Mouse (Mus musculus) myocyte (in vitro differentiated cells): ENCODE data around the gene Serpina16. TPM values are rescaled to one million over a fixed set of nuclear protein-coding genes. Genes with fewer than 3 reads are reported as not detected.

Experiments
- H3K27me3 ChIP-seq: one replicate; pipeline ENCODE4 v1.6.1; 2011; ENCODE audit not compliant: control insufficient read depth, insufficient read depth, insufficient read length
- H3K36me3 ChIP-seq: one replicate; pipeline ENCODE4 v1.6.1; 2011; ENCODE audit not compliant: control insufficient read depth, insufficient read depth
- H3K4me2 ChIP-seq: one replicate; pipeline ENCODE4 v1.6.1; 2011; ENCODE audit warnings: low read depth, control low read depth
- H3K4me3 ChIP-seq: one replicate; pipeline ENCODE4 v1.5.1; 2011; ENCODE audit warnings: mild to moderate bottlenecking, control low read depth, moderate library complexity
- H3K79me2 ChIP-seq: one replicate; pipeline ENCODE4 v1.6.1; 2011; ENCODE audit not compliant: control insufficient read depth, insufficient read depth
- H3ac ChIP-seq: one replicate; pipeline ENCODE4 v1.6.1; 2011; ENCODE audit not compliant: control insufficient read depth, insufficient read length
- CEBPB ChIP-seq: IDR thresholded peaks from 2 replicates; pipeline ENCODE4 v1.6.1; 2011; ENCODE audit warnings: mild to moderate bottlenecking, moderate library complexity; ENCODE audit not compliant: poor library complexity, insufficient read depth, severe bottlenecking
- E2F4 ChIP-seq: IDR thresholded peaks from one replicate; pipeline ENCODE4 v1.6.1; 2011; ENCODE audit warnings: mild to moderate bottlenecking, control low read depth, moderate library complexity; ENCODE audit not compliant: insufficient read depth
- MAX ChIP-seq: IDR thresholded peaks from one replicate; pipeline ENCODE4 v1.6.1; 2011; ENCODE audit warnings: low read depth, mild to moderate bottlenecking, control low read depth
- MYOD1 ChIP-seq, 3 experiments: IDR thresholded peaks; one replicate each; pipeline ENCODE4 v1.6.1; 2011; ENCODE audit warnings: control low read depth in 2 of 3, low read depth in 2 of 3, mild to moderate bottlenecking in 2 of 3, moderate library complexity in 1 of 3; ENCODE audit not compliant: insufficient read length in 2 of 3, control insufficient read depth in 1 of 3
- MYOG ChIP-seq, 3 experiments: IDR thresholded peaks; one replicate each; pipeline ENCODE4 v1.6.1; 2011; ENCODE audit warnings: control low read depth in 2 of 3, low read depth in 2 of 3, mild to moderate bottlenecking in 2 of 3; ENCODE audit not compliant: insufficient read length in 2 of 3, control insufficient read depth in 1 of 3, insufficient read depth in 1 of 3
- POLR2A ChIP-seq: IDR thresholded peaks from one replicate; pipeline ENCODE4 v1.6.1; 2011; ENCODE audit warnings: low read depth, mild to moderate bottlenecking, control low read depth, moderate library complexity; ENCODE audit not compliant: insufficient read length
- POLR2AphosphoS2 ChIP-seq: IDR thresholded peaks from one replicate; pipeline ENCODE4 v1.6.1; 2011; ENCODE audit warnings: low read depth, control low read depth; ENCODE audit not compliant: insufficient read length
- REST ChIP-seq: IDR thresholded peaks from one replicate; pipeline ENCODE4 v1.6.1; 2011; ENCODE audit warnings: mild to moderate bottlenecking, control low read depth, moderate library complexity; ENCODE audit not compliant: insufficient read depth, insufficient read length
- SRF ChIP-seq: IDR thresholded peaks from one replicate; pipeline ENCODE4 v1.6.1; 2011; ENCODE audit warnings: low read depth; ENCODE audit not compliant: control insufficient read depth, insufficient read length
- TCF12 ChIP-seq: IDR thresholded peaks from one replicate; pipeline ENCODE4 v1.6.1; 2011; ENCODE audit warnings: mild to moderate bottlenecking, control low read depth; ENCODE audit not compliant: poor library complexity, insufficient read depth, severe bottlenecking
- TCF3 ChIP-seq: IDR thresholded peaks from one replicate; pipeline ENCODE4 v1.6.1; 2011; ENCODE audit warnings: low read depth, control low read depth; ENCODE audit not compliant: insufficient read length
- USF1 ChIP-seq: IDR thresholded peaks from one replicate; pipeline ENCODE4 v1.6.1; 2011; ENCODE audit warnings: low read depth, mild to moderate bottlenecking, control low read depth, moderate library complexity
- polyA plus RNA-seq: library from polyadenylated mRNA; unstranded; fragments of >200 nt; fragmentation: generic; extraction: Trizol; gene quantifications from one replicate; pipeline ENCODE4 v1.2.1, GENCODE M21; 2012; ENCODE audit warnings: missing spikeins

Gene Serpina16
- polyA plus RNA-seq, 1 experiment, result not detected

- H3K4me3 ChIP-seq, result no peak overlapping the region
- no peaks in the 10 kb centered on the region for H3K36me3 ChIP-seq
- TF ChIP-seq POLR2AphosphoS2 (no peak), MYOD1 (IDR thresholded peaks at IDR 0.05; ENCODE audit: control insufficient read depth in 1 of 3, insufficient read length in 2 of 3, low read depth in 2 of 3) (no peak), MYOG (IDR thresholded peaks at IDR 0.05; ENCODE audit: control insufficient read depth in 1 of 3, insufficient read depth in 1 of 3, insufficient read length in 2 of 3, low read depth in 2 of 3) (no peak), USF1 (no peak), CEBPB (no peak), POLR2A (no peak), TCF3 (no peak), TCF12 (no peak), E2F4 (no peak), MAX (no peak), SRF (no peak), REST (no peak)
- H3K4me2 ChIP-seq, result no peak overlapping the region
- no peak overlapping the region for H3ac ChIP-seq
- H3K79me2 ChIP-seq, result no peaks in the 10 kb centered on the region
- no peaks in the 10 kb centered on the region for H3K27me3 ChIP-seq
These were observed 22.1 kb downstream of the Serpina16 start for GRCm38 (mm10) chr12:103653836-103654235.

- Histone ChIP-seq H3K27me3 (no peaks in the 10 kb centered on the region), H3K4me2 (no peak overlapping the region), H3K4me3 (no peak overlapping the region), H3ac (no peak overlapping the region), H3K36me3 (no peaks in the 10 kb centered on the region), H3K79me2 (no peaks in the 10 kb centered on the region)
- no peak for TF ChIP-seq E2F4
- TF ChIP-seq TCF3, result no peak
- TF ChIP-seq POLR2A, result no peak
- no peak for TF ChIP-seq USF1
- TF ChIP-seq POLR2AphosphoS2, result no peak
- TF ChIP-seq MYOD1 (IDR thresholded peaks at IDR 0.05; ENCODE audit: control insufficient read depth in 1 of 3, insufficient read length in 2 of 3, low read depth in 2 of 3), result no peak
- no peak for TF ChIP-seq REST
- no peak for TF ChIP-seq SRF
- TF ChIP-seq TCF12, result no peak
- TF ChIP-seq MYOG (IDR thresholded peaks at IDR 0.05; ENCODE audit: control insufficient read depth in 1 of 3, insufficient read depth in 1 of 3, insufficient read length in 2 of 3, low read depth in 2 of 3), result no peak
- no peak for TF ChIP-seq CEBPB
- TF ChIP-seq MAX, result no peak
These were observed 29.6 kb downstream of the Serpina16 start for GRCm38 (mm10) chr12:103646314-103646713.

GRCm38 (mm10) chr12:103644601-103645000 lies 31.3 kb downstream of the Serpina16 start:
- H3K4me3 ChIP-seq, result no peak overlapping the region
- H3ac ChIP-seq, result no peak overlapping the region
- TF ChIP-seq TCF12, result no peak
- no peak for TF ChIP-seq MYOD1 (IDR thresholded peaks at IDR 0.05; ENCODE audit: control insufficient read depth in 1 of 3, insufficient read length in 2 of 3, low read depth in 2 of 3)
- no peak for TF ChIP-seq POLR2AphosphoS2
- TF ChIP-seq CEBPB, result no peak
- TF ChIP-seq POLR2A, result no peak
- TF ChIP-seq MAX, result no peak
- no peak for TF ChIP-seq TCF3
- no peak for TF ChIP-seq REST
- no peak for TF ChIP-seq E2F4
- TF ChIP-seq USF1, result no peak
- H3K36me3 ChIP-seq, result no peaks in the 10 kb centered on the region
- no peaks in the 10 kb centered on the region for H3K79me2 ChIP-seq
- no peaks in the 10 kb centered on the region for H3K27me3 ChIP-seq
- peak overlapping the region; percentile 42 for H3K4me2 ChIP-seq

- Histone ChIP-seq H3K4me3 (no peak overlapping the region), H3K27me3 (no peaks in the 10 kb centered on the region), H3K36me3 (no peaks in the 10 kb centered on the region), H3K79me2 (no peaks in the 10 kb centered on the region), H3K4me2 (no peak overlapping the region), H3ac (no peak overlapping the region)
- TF ChIP-seq SRF (no peak), MYOG (IDR thresholded peaks at IDR 0.05; ENCODE audit: control insufficient read depth in 1 of 3, insufficient read depth in 1 of 3, insufficient read length in 2 of 3, low read depth in 2 of 3) (no peak), POLR2AphosphoS2 (no peak)
These were observed 32.1 kb downstream of the Serpina16 start for GRCm38 (mm10) chr12:103643818-103644217.

GRCm38 (mm10) chr12:103643336-103643735 lies 32.6 kb downstream of the Serpina16 start:
- no peaks in the 10 kb centered on the region for H3K27me3 ChIP-seq
- H3K4me2 ChIP-seq, result no peak overlapping the region
- no peaks in the 10 kb centered on the region for H3K36me3 ChIP-seq
- H3K4me3 ChIP-seq, result no peak overlapping the region
- H3ac ChIP-seq, result no peak overlapping the region
- no peak for TF ChIP-seq MYOD1 (IDR thresholded peaks at IDR 0.05; ENCODE audit: control insufficient read depth in 1 of 3, insufficient read length in 2 of 3, low read depth in 2 of 3)
- TF ChIP-seq E2F4, result no peak
- TF ChIP-seq TCF12, result no peak
- no peak for TF ChIP-seq USF1
- TF ChIP-seq MAX, result no peak
- no peak for TF ChIP-seq TCF3
- H3K79me2 ChIP-seq, result no peaks in the 10 kb centered on the region
